Mouse (Mus musculus): ENCODE data around the gene Ramp2. TPM values are rescaled to one million over a fixed set of nuclear protein-coding genes. Genes with fewer than 3 reads are reported as not detected.

The Ramp2 gene
- polyA plus RNA-seq, 1 experiment from 2014 or later, result 53.4 TPM

GRCm38 (mm10) chr11:101260826-101261380 lies 15.1 kb downstream of the Ramp2 start:
- peak overlapping the region; percentile 94 for H3K4me2 ChIP-seq (replicated peaks)
- H3K27me3 ChIP-seq, result peaks cover 36% of the 10 kb centered on the region
- 1% methylated on average over 30 of the region's 30 CpGs for WGBS
- H3K4me1 ChIP-seq, result peaks cover 26% of the 10 kb centered on the region
- no peak overlapping the region for H3K27ac ChIP-seq (replicated peaks)
- peaks cover 3% of the 10 kb centered on the region; the same call in 1 of the 2 replicates for H3K36me3 ChIP-seq
- H3K4me3 ChIP-seq, result peak overlapping the region; percentile 42
- peak overlapping the region; percentile 52 for H3K9ac ChIP-seq (replicated peaks)
- ATAC-seq (replicated peaks), result no peak; the same call in 1 of the 2 replicates
- no peaks in the 10 kb centered on the region for H3K9me3 ChIP-seq

DNA sequence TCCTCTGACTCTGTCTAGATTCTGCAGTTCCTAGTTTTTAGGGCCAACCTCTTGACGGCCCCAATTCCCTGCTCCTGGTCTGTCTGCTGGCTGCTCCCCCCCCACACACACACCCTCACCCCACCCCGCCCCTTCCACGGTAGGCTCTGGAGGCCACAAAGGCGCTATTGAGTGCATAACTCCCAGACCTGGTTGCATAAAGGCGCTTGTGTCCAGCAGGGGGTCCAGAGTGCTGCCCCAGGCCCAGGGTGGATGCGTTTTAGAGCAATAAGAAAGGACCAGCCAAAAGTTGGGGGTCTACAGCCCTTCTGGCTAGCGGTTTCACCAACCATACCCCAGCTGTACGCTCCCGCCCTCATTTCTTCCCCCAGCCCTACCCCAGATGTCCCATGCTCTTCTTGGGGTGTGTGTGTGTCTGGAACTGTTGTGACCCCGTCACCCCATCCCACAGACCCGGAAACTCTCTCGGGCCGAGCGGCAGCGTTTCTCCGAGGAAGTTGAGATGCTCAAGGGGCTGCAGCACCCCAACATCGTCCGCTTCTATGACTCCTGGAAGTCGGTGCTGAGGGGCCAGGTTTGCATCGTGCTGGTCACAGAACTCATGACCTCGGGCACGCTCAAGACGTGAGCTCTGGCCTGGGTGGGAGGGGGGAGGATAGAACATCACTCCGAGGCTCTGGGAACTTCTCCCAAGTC lies 16.6 kb downstream of the Ramp2 start:
- 2% methylated on average over 24 of the region's 24 CpGs for WGBS
- H3K4me1 ChIP-seq, result peaks cover 26% of the 10 kb centered on the region
- H3K9ac ChIP-seq (replicated peaks), result no peak overlapping the region
- H3K4me3 ChIP-seq, result no peak overlapping the region
- no peaks in the 10 kb centered on the region for H3K9me3 ChIP-seq
- no peak overlapping the region for H3K27ac ChIP-seq (replicated peaks)
- H3K36me3 ChIP-seq, result peaks cover 3% of the 10 kb centered on the region; the same call in 1 of the 2 replicates
- peaks cover 45% of the 10 kb centered on the region for H3K27me3 ChIP-seq
- no peak overlapping the region for H3K4me2 ChIP-seq (replicated peaks)
- ATAC-seq (replicated peaks), result no peak

GRCm38 (mm10) chr11:101263138-101263988 lies 17.5 kb downstream of the Ramp2 start:
- WGBS, result 3% methylated on average over 32 of the region's 32 CpGs
- no peaks in the 10 kb centered on the region for H3K9me3 ChIP-seq
- ATAC-seq (replicated peaks), result no peak
- H3K9ac ChIP-seq (replicated peaks), result no peak overlapping the region
- no peak overlapping the region for H3K4me3 ChIP-seq
- no peak overlapping the region for H3K27ac ChIP-seq (replicated peaks)
- no peak overlapping the region for H3K4me2 ChIP-seq (replicated peaks)
- H3K27me3 ChIP-seq, result peaks cover 46% of the 10 kb centered on the region
- peaks cover 3% of the 10 kb centered on the region; the same call in 1 of the 2 replicates for H3K36me3 ChIP-seq
- peaks cover 26% of the 10 kb centered on the region for H3K4me1 ChIP-seq

GRCm38 (mm10) chr11:101263989-101264280 lies 18.1 kb downstream of the Ramp2 start:
- Histone ChIP-seq H3K4me3 (no peak overlapping the region), H3K9ac (replicated peaks) (no peak overlapping the region)
- no peak for ATAC-seq (replicated peaks)

DNA sequence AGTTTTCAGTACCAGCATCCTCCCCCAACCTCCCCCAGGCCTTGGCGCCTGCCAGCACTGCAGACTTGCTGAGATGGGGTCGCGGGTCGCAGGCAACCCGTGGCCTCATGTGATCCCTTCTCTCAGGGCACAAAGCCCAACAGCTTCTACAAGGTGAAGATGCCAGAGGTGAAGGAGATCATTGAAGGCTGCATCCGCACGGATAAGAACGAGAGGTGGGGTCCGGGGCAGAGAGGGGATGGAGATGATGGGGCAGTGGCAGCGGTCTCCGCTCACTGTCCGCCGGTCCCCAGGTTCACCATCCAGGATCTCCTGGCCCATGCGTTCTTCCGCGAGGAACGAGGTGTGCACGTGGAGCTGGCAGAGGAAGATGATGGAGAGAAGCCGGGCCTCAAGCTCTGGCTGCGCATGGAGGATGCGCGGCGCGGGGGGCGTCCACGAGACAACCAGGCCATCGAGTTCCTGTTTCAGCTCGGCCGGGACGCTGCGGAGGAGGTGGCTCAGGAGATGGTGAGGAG lies 19.2 kb downstream of the Ramp2 start:
- 4% methylated on average over 31 of the region's 31 CpGs for whole genome bisulfite sequencing
- peak overlapping the region; percentile 47 for H3K4me2 ChIP-seq (replicated peaks)
- H3K27ac ChIP-seq (replicated peaks), result no peak overlapping the region
- H3K27me3 ChIP-seq, result peaks cover 46% of the 10 kb centered on the region
- no peaks in the 10 kb centered on the region for H3K36me3 ChIP-seq
- H3K9ac ChIP-seq (replicated peaks), result peak overlapping the region; percentile 37
- H3K4me3 ChIP-seq, result peak overlapping the region; percentile 29
- peaks cover 22% of the 10 kb centered on the region for H3K4me1 ChIP-seq
- no peaks in the 10 kb centered on the region for H3K9me3 ChIP-seq
- no peak for ATAC-seq (replicated peaks)

More at GRCm38 (mm10) chr11:101263989-101264280, 18.1 kb downstream of the Ramp2 start:
- Histone ChIP-seq H3K4me2 (replicated peaks) (no peak overlapping the region), H3K9me3 (no peaks in the 10 kb centered on the region), H3K27me3 (peaks cover 46% of the 10 kb centered on the region), H3K36me3 (peaks cover 3% of the 10 kb centered on the region; the same call in 1 of the 2 replicates), H3K4me1 (peaks cover 26% of the 10 kb centered on the region), H3K27ac (replicated peaks) (no peak overlapping the region)
- 2% methylated on average over 3 of the region's 3 CpGs for WGBS

DNA sequence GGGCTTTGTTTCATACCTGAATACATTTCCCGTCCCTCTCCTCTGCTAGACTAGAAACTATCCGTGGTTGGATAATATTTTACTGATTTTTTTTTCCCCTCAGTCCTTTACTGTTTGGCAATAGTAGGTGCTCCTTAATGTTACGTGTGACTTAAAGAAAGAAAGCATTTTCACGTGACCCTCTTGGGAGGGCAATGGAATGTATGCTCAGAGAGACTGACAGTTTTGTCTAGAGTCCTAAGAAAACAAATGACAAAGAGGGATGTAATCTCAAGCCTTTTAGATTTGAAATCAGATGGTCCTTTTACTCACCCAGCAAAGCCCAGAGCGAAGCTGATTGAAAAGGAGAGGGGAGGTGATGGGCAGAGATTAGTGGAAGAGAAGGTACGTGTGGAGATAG lies 20.1 kb downstream of the Ramp2 start:
- 19% methylated on average over 6 of the region's 6 CpGs for WGBS
- H3K9me3 ChIP-seq, result no peaks in the 10 kb centered on the region
- peak overlapping the region; percentile 29 for H3K4me3 ChIP-seq
- no peak overlapping the region for H3K27ac ChIP-seq (replicated peaks)
- no peak for ATAC-seq (replicated peaks)
- H3K9ac ChIP-seq (replicated peaks), result no peak overlapping the region
- no peaks in the 10 kb centered on the region for H3K36me3 ChIP-seq
- peak overlapping the region; percentile 47 for H3K4me2 ChIP-seq (replicated peaks)
- H3K4me1 ChIP-seq, result peaks cover 13% of the 10 kb centered on the region
- peaks cover 46% of the 10 kb centered on the region for H3K27me3 ChIP-seq

GRCm38 (mm10) chr11:101269577-101270116 lies 23.8 kb downstream of the Ramp2 start:
- H3K4me2 ChIP-seq (replicated peaks), result no peak overlapping the region
- no peak overlapping the region for H3K9ac ChIP-seq (replicated peaks)

GRCm38 (mm10) chr11:101272446-101272845 lies 26.6 kb downstream of the Ramp2 start:
- H3K4me1 ChIP-seq, result peaks cover 13% of the 10 kb centered on the region
- H3K4me3 ChIP-seq, result no peak overlapping the region
- H3K9ac ChIP-seq (replicated peaks), result no peak overlapping the region
- no peaks in the 10 kb centered on the region for H3K36me3 ChIP-seq
- H3K4me2 ChIP-seq (replicated peaks), result no peak overlapping the region
- H3K27me3 ChIP-seq, result 0 out of 2 replicates have a peak, but pooled peaks cover 4% of the 10 kb centered on the region
- ATAC-seq (replicated peaks), result no peak
- H3K27ac ChIP-seq (replicated peaks), result no peak overlapping the region
- H3K9me3 ChIP-seq, result no peaks in the 10 kb centered on the region
- WGBS, result 86% methylated on average over 3 of the region's 3 CpGs

More at GRCm38 (mm10) chr11:101269577-101270116, 23.8 kb downstream of the Ramp2 start:
- H3K4me3 ChIP-seq, result no peak overlapping the region
- H3K9me3 ChIP-seq, result no peaks in the 10 kb centered on the region
- no peak overlapping the region for H3K27ac ChIP-seq (replicated peaks)
- WGBS, result 37% methylated on average over 10 of the region's 10 CpGs
- peaks cover 9% of the 10 kb centered on the region for H3K4me1 ChIP-seq
- H3K27me3 ChIP-seq, result peaks cover 22% of the 10 kb centered on the region
- no peak for ATAC-seq (replicated peaks)
- no peaks in the 10 kb centered on the region for H3K36me3 ChIP-seq

DNA sequence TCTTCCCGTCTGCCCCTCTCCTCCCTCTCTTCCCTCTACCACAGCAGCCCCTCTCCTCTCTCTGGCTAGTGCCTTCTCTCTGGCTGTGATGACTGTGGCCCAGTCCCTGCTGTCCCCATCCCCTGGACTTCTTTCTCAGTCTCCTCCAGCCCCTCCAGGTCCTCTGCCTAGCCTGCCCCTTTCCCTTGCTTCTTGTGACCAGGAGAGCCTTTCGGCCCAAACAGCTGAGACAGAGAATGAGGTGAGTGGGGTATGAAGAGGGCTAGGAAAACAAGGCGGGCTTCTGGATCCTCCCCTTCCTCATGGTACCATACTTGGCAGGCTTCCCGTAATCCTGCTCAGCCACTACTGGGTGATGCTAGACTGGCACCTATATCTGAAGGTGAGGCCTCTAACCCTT lies 29.5 kb downstream of the Ramp2 start:
- Histone ChIP-seq H3K27me3 (no peaks in the 10 kb centered on the region), H3K27ac (replicated peaks) (no peak overlapping the region), H3K4me3 (no peak overlapping the region), H3K9ac (replicated peaks) (no peak overlapping the region), H3K9me3 (no peaks in the 10 kb centered on the region), H3K36me3 (no peaks in the 10 kb centered on the region), H3K4me1 (peaks cover 28% of the 10 kb centered on the region), H3K4me2 (replicated peaks) (no peak overlapping the region)
- ATAC-seq (replicated peaks), result no peak
- 75% methylated on average over 4 of the region's 4 CpGs for WGBS

GRCm38 (mm10) chr11:101276319-101277070 lies 30.7 kb downstream of the Ramp2 start:
- peaks cover 28% of the 10 kb centered on the region for H3K4me1 ChIP-seq
- H3K27me3 ChIP-seq, result no peaks in the 10 kb centered on the region
- ATAC-seq (replicated peaks), result no peak
- no peak overlapping the region for H3K4me3 ChIP-seq
- H3K36me3 ChIP-seq, result no peaks in the 10 kb centered on the region
- H3K9me3 ChIP-seq, result no peaks in the 10 kb centered on the region
- 26% methylated on average over 27 of the region's 27 CpGs for WGBS
- no peak overlapping the region for H3K27ac ChIP-seq (replicated peaks)
- H3K4me2 ChIP-seq (replicated peaks), result 0 out of 2 replicates have a peak overlapping the region, but pooled peaks have one; percentile 20
- no peak overlapping the region for H3K9ac ChIP-seq (replicated peaks)

Measured in forebrain, embryonic 15.5 days (tissue).